Mouse (Mus musculus): Measurements from ENCODE around the gene Il27ra. TPM values are rescaled to one million over a fixed set of nuclear protein-coding genes. Genes with fewer than 3 reads are reported as not detected.

Gene Il27ra
- 0.66 and 1.0 TPM in 2 replicates for polyA plus RNA-seq (2015; fragmentation: Nextera tagmentation; extraction: Ambion mirVana)

- 4% methylated on average over 40 of the region's 40 CpGs for WGBS
- Histone ChIP-seq H3K4me2 (peak within 1 kb of the TSS; percentile 71), H3K4me1 (peaks cover 20% of the 10 kb centered on the region), H3K36me3 (no peaks in the 10 kb centered on the region), H3K9me3 (no peaks in the 10 kb centered on the region), H3K4me3 (peak within 1 kb of the TSS; percentile 42), H3K27me3 (peaks cover 75% of the 10 kb centered on the region), H3K9ac (peak within 1 kb of the TSS; percentile 66), H3K27ac (no peak within 1 kb of the TSS)
- ATAC-seq (ENCODE audit: insufficient number of reproducible peaks, insufficient read depth, low FRiP score, low TSS enrichment, low read depth): no peak
Observed at GRCm38 (mm10) chr8:84042066-84042947, at the start of gene Il27ra. Gene Il27ra, minus strand, starts transcription at chr8:84042589.

GRCm38 (mm10) chr8:84090585-84090984 lies 48.2 kb upstream of the Il27ra start:
- Histone ChIP-seq H3K4me1 (no peaks in the 10 kb centered on the region), H3K27me3 (no peaks in the 10 kb centered on the region), H3K36me3 (peaks cover 94% of the 10 kb centered on the region), H3K4me3 (no peak overlapping the region), H3K4me2 (no peak overlapping the region), H3K9me3 (no peaks in the 10 kb centered on the region), H3K27ac (no peak overlapping the region), H3K9ac (no peak overlapping the region)
- WGBS: 90% methylated on average over 8 of the region's 8 CpGs
- ATAC-seq (ENCODE audit: insufficient number of reproducible peaks, insufficient read depth, low FRiP score, low TSS enrichment, low read depth): no peak

GRCm38 (mm10) chr8:84089277-84089676 lies 46.9 kb upstream of the Il27ra start:
- no peak overlapping the region for H3K4me3 ChIP-seq
- peaks cover 5% of the 10 kb centered on the region; the same call in 1 of the 2 replicates for H3K4me1 ChIP-seq
- no peak overlapping the region for H3K9ac ChIP-seq
- peaks cover 84% of the 10 kb centered on the region for H3K36me3 ChIP-seq
- no peaks in the 10 kb centered on the region for H3K27me3 ChIP-seq
- no peak overlapping the region for H3K27ac ChIP-seq
- no peak overlapping the region for H3K4me2 ChIP-seq
- ATAC-seq (ENCODE audit: insufficient number of reproducible peaks, insufficient read depth, low FRiP score, low TSS enrichment, low read depth): no peak
- WGBS: 76% methylated on average over 9 of the region's 9 CpGs
- no peaks in the 10 kb centered on the region for H3K9me3 ChIP-seq

- Histone ChIP-seq H3K4me2 (no peak overlapping the region), H3K9me3 (no peaks in the 10 kb centered on the region), H3K27ac (no peak overlapping the region), H3K4me3 (no peak overlapping the region), H3K4me1 (peaks cover 8% of the 10 kb centered on the region; the same call in 1 of the 2 replicates), H3K27me3 (no peaks in the 10 kb centered on the region), H3K9ac (no peak overlapping the region), H3K36me3 (peaks cover 83% of the 10 kb centered on the region)
- ATAC-seq (ENCODE audit: insufficient number of reproducible peaks, insufficient read depth, low FRiP score, low TSS enrichment, low read depth): no peak
- 96% methylated on average over 14 of the region's 14 CpGs for WGBS
Observed at GRCm38 (mm10) chr8:84087821-84088220, 45.4 kb upstream of the Il27ra start.

GRCm38 (mm10) chr8:84087156-84087555 lies 44.8 kb upstream of the Il27ra start:
- Histone ChIP-seq H3K27me3 (no peaks in the 10 kb centered on the region), H3K27ac (no peak overlapping the region), H3K4me2 (no peak overlapping the region), H3K9ac (no peak overlapping the region), H3K4me3 (no peak overlapping the region), H3K9me3 (no peaks in the 10 kb centered on the region), H3K4me1 (peaks cover 8% of the 10 kb centered on the region; the same call in 1 of the 2 replicates), H3K36me3 (peaks cover 83% of the 10 kb centered on the region)
- ATAC-seq (ENCODE audit: insufficient number of reproducible peaks, insufficient read depth, low FRiP score, low TSS enrichment, low read depth): no peak
- 82% methylated on average over 7 of the region's 7 CpGs for WGBS

- Histone ChIP-seq H3K27ac (no peak overlapping the region), H3K9me3 (no peaks in the 10 kb centered on the region), H3K4me3 (no peak overlapping the region), H3K4me1 (peaks cover 8% of the 10 kb centered on the region; the same call in 1 of the 2 replicates), H3K27me3 (no peaks in the 10 kb centered on the region), H3K4me2 (peak overlapping the region; percentile 33), H3K9ac (peak overlapping the region; percentile 44; the same call in 1 of the 2 replicates), H3K36me3 (peaks cover 84% of the 10 kb centered on the region)
- 42% methylated on average over 41 of the region's 42 CpGs for WGBS
- ATAC-seq (ENCODE audit: insufficient number of reproducible peaks, insufficient read depth, low FRiP score, low TSS enrichment, low read depth): no peak
Observed at GRCm38 (mm10) chr8:84084341-84085115, 42.1 kb upstream of the Il27ra start.

- Histone ChIP-seq H3K9ac (peak overlapping the region; percentile 21; the same call in 1 of the 2 replicates), H3K36me3 (peaks cover 81% of the 10 kb centered on the region)
- 30% methylated on average over 8 of the region's 8 CpGs for WGBS
Observed at GRCm38 (mm10) chr8:84083829-84084241, 41.4 kb upstream of the Il27ra start.

GRCm38 (mm10) chr8:84079206-84079605 lies 36.8 kb upstream of the Il27ra start:
- no peaks in the 10 kb centered on the region for H3K9me3 ChIP-seq
- H3K4me3 ChIP-seq: no peak overlapping the region
- no peak for ATAC-seq (ENCODE audit: insufficient number of reproducible peaks, insufficient read depth, low FRiP score, low TSS enrichment, low read depth)
- H3K36me3 ChIP-seq: peaks cover 76% of the 10 kb centered on the region
- H3K27me3 ChIP-seq: no peaks in the 10 kb centered on the region
- no peak overlapping the region for H3K9ac ChIP-seq
- no peak overlapping the region for H3K27ac ChIP-seq
- 85% methylated on average over 5 of the region's 5 CpGs for WGBS
- no peak overlapping the region for H3K4me2 ChIP-seq
- 0 out of 2 replicates have a peak, but pooled peaks cover 7% of the 10 kb centered on the region for H3K4me1 ChIP-seq

More at GRCm38 (mm10) chr8:84083829-84084241, 41.4 kb upstream of the Il27ra start:
- no peak overlapping the region for H3K4me2 ChIP-seq
- H3K27ac ChIP-seq: no peak overlapping the region
- H3K4me1 ChIP-seq: peaks cover 8% of the 10 kb centered on the region; the same call in 1 of the 2 replicates
- no peaks in the 10 kb centered on the region for H3K27me3 ChIP-seq
- H3K4me3 ChIP-seq: no peak overlapping the region
- H3K9me3 ChIP-seq: no peaks in the 10 kb centered on the region
- ATAC-seq (ENCODE audit: insufficient number of reproducible peaks, insufficient read depth, low FRiP score, low TSS enrichment, low read depth): no peak

- H3K4me1 ChIP-seq: peaks cover 22% of the 10 kb centered on the region
- no peak overlapping the region for H3K4me2 ChIP-seq
- H3K27me3 ChIP-seq: no peaks in the 10 kb centered on the region
- 0 out of 2 replicates have a peak overlapping the region, but pooled peaks have one; percentile 32 for H3K9ac ChIP-seq
- peaks cover 56% of the 10 kb centered on the region for H3K36me3 ChIP-seq
- no peaks in the 10 kb centered on the region for H3K9me3 ChIP-seq
- 36% methylated on average over 3 of the region's 3 CpGs for WGBS
- ATAC-seq (ENCODE audit: insufficient number of reproducible peaks, insufficient read depth, low FRiP score, low TSS enrichment, low read depth): no peak
- H3K27ac ChIP-seq: no peak overlapping the region
- no peak overlapping the region for H3K4me3 ChIP-seq
Observed at GRCm38 (mm10) chr8:84076849-84077248, 34.5 kb upstream of the Il27ra start.

GRCm38 (mm10) chr8:84076412-84076811 lies 34.0 kb upstream of the Il27ra start:
- Histone ChIP-seq H3K9me3 (no peaks in the 10 kb centered on the region), H3K4me1 (peaks cover 27% of the 10 kb centered on the region), H3K4me2 (no peak overlapping the region), H3K36me3 (peaks cover 52% of the 10 kb centered on the region), H3K27me3 (no peaks in the 10 kb centered on the region), H3K4me3 (no peak overlapping the region), H3K9ac (peak overlapping the region; percentile 32; the same call in 1 of the 2 replicates), H3K27ac (no peak overlapping the region)
- ATAC-seq (ENCODE audit: insufficient number of reproducible peaks, insufficient read depth, low FRiP score, low TSS enrichment, low read depth): no peak
- WGBS: 83% methylated on average over 1 of the region's 1 CpGs

GRCm38 (mm10) chr8:84073230-84073976 lies 31.0 kb upstream of the Il27ra start:
- Histone ChIP-seq H3K4me2 (no peak overlapping the region), H3K27ac (peak overlapping the region; percentile 16; the same call in 1 of the 2 replicates), H3K27me3 (no peaks in the 10 kb centered on the region), H3K9me3 (no peaks in the 10 kb centered on the region), H3K4me3 (no peak overlapping the region), H3K9ac (0 out of 2 replicates have a peak overlapping the region, but pooled peaks have one; percentile 27), H3K36me3 (peaks cover 30% of the 10 kb centered on the region), H3K4me1 (peaks cover 42% of the 10 kb centered on the region)
- WGBS: 53% methylated on average over 10 of the region's 10 CpGs
- no peak for ATAC-seq (ENCODE audit: insufficient number of reproducible peaks, insufficient read depth, low FRiP score, low TSS enrichment, low read depth)
